Mouse (Mus musculus) heart, embryonic 16.5 days (tissue): Measurements from ENCODE around the gene 1110059E24Rik. TPM values are rescaled to one million over a fixed set of nuclear protein-coding genes. Genes with fewer than 3 reads are reported as not detected.

Experiments used
- ATAC-seq: fragments of 200-750 bp; cut with Nextera tagmentation; replicated peaks from 2 replicates; pipeline ENCODE4 v1.8.0; 2017; ENCODE audit warnings: moderate number of reproducible peaks; ENCODE audit not compliant: insufficient read depth, low FRiP score; ENCODE audit errors: extremely low read depth
- H3K27ac ChIP-seq: fragments of 300-500 bp; sonication (generic); 2 replicates; pipeline ENCODE4 v1.5.1; 2014; ENCODE audit warnings: mild to moderate bottlenecking, low read length, control low read depth, moderate library complexity
- H3K27me3 ChIP-seq: fragments of 300-500 bp; sonication (generic); 2 replicates; pipeline ENCODE4 v1.6.1; 2014; ENCODE audit warnings: low read length, mixed read lengths; ENCODE audit not compliant: control insufficient read depth, insufficient read depth
- H3K36me3 ChIP-seq: fragments of 300-500 bp; sonication (generic); 2 replicates; pipeline ENCODE4 v1.6.1; 2014; ENCODE audit not compliant: control insufficient read depth, insufficient read depth
- H3K4me1 ChIP-seq: fragments of 300-500 bp; sonication (generic); 2 replicates; pipeline ENCODE4 v1.6.1; 2014; ENCODE audit warnings: low read length, mixed read lengths; ENCODE audit not compliant: control insufficient read depth, insufficient read depth
- H3K4me2 ChIP-seq: fragments of 300-500 bp; sonication (generic); 2 replicates; pipeline ENCODE4 v1.6.1; 2014; ENCODE audit warnings: low read depth, mild to moderate bottlenecking, control low read depth, low read length
- H3K4me3 ChIP-seq: fragments of 300-500 bp; sonication (generic); 2 replicates; pipeline ENCODE4 v1.5.1; 2014; ENCODE audit warnings: mild to moderate bottlenecking, control low read depth, low read length
- H3K9ac ChIP-seq: fragments of 300-500 bp; sonication (generic); 2 replicates; pipeline ENCODE4 v1.6.1; 2014; ENCODE audit warnings: low read length, control low read depth
- H3K9me3 ChIP-seq: fragments of 300-500 bp; sonication (generic); replicated peaks from 2 replicates; pipeline ENCODE4 v1.6.1; 2016; ENCODE audit warnings: low read length; ENCODE audit not compliant: control insufficient read depth
- WGBS: fragments of 180-500 bp; shearing (Covaris S2); extraction: QIAGEN DNeasy Blood & Tissue Kit; methylation state at CpG from one replicate; pipeline ENCODE4 v1.1.7; 2014; 5-methylcytosine and 5-hydroxymethylcytosine counted together
- polyA plus RNA-seq: library from polyadenylated mRNA; unstranded; fragments of >200 nt; fragmentation: Nextera tagmentation; extraction: Ambion mirVana; gene quantifications from 2 replicates; pipeline ENCODE4 v1.2.1, GENCODE M21; 2015

Gene 1110059E24Rik
- polyA plus RNA-seq, 1 experiment from 2014 or later: 43.0 TPM

DNA sequence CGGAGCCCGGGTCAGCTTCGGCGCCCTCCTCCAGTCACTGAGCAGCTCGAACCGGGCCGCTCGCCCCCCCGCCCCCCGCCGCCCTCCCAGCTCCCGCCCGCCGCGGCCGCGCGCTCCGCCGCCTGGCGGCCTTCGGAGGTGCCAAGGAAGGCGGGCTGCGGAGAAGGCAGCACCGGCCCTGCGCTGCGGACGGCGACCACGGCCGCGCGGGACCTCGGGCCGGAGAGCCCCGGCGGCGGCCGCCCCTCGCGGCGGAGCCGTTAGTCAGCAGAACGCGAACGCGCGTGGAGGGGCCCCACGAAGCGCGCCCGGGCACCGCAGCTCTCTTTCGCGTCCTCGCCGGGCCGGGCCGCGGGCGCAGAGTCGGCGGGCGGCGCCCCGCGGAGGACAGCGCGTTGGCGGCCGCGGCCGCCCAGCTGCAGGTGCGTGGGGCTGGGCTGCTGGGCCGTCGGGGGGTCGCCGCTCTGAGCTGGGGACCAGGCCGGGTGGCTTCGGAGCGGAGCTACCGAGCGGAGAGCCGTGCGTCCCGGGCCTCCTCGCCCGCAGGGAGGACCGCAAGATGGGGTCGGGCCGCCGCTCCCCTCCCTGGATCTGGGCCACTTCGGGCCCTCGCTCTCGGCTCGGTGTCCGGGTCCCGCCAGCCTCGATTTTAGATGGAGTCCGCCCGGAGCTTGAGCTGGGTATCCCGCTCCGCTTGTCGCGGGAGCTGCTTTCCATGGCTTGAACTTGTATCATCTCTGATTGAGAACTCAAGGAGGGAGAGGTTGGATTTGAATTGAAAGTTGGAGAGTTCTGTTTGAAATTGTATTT is 601 bp upstream of the 1110059E24Rik start, which contains the start of gene Abhd17b:
Gene Abhd17b, plus strand, starts transcription at position 14 of the 810 bp plus-strand sequence.
- WGBS: under 1% methylated on average over 68 of the region's 105 CpGs
- peak; percentile 33 for ATAC-seq
- H3K4me2 ChIP-seq: peak within 1 kb of the TSS; percentile 83
- H3K4me1 ChIP-seq: peaks cover 23% of the 10 kb centered on the region
- H3K9me3 ChIP-seq: no peaks in the 10 kb centered on the region
- peak within 1 kb of the TSS; percentile 85 for H3K9ac ChIP-seq
- no peaks in the 10 kb centered on the region for H3K36me3 ChIP-seq
- peak within 1 kb of the TSS; percentile 99 for H3K27ac ChIP-seq
- H3K4me3 ChIP-seq: peak within 1 kb of the TSS; percentile 72
- H3K27me3 ChIP-seq: no peaks in the 10 kb centered on the region

DNA sequence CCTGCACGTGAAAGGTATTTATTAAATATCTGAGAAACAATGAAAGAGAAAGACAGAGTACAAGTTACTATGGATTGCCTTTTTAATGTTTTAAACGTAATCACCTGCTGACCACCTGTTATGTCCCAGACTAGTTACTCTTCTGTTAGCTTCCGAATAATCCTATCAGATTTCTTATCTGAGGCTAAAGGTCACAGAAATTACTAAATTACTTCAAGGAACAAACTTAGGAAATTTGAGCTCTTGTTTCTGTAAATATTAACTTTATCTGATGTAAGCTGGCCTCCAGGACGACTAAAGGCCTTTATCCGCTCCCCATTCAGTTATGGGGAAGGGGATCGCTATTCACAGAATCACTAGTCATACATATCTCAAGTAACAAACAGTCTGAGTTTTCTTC is 1.1 kb downstream of the 1110059E24Rik start:
- Histone ChIP-seq H3K36me3 (no peaks in the 10 kb centered on the region), H3K27ac (no peak overlapping the region), H3K9ac (peak overlapping the region; percentile 85), H3K4me1 (peaks cover 28% of the 10 kb centered on the region), H3K4me2 (peak overlapping the region; percentile 83), H3K4me3 (peak overlapping the region; percentile 72), H3K27me3 (no peaks in the 10 kb centered on the region), H3K9me3 (no peaks in the 10 kb centered on the region)
- ATAC-seq: no peak
- 38% methylated on average over 6 of the region's 6 CpGs for WGBS

DNA sequence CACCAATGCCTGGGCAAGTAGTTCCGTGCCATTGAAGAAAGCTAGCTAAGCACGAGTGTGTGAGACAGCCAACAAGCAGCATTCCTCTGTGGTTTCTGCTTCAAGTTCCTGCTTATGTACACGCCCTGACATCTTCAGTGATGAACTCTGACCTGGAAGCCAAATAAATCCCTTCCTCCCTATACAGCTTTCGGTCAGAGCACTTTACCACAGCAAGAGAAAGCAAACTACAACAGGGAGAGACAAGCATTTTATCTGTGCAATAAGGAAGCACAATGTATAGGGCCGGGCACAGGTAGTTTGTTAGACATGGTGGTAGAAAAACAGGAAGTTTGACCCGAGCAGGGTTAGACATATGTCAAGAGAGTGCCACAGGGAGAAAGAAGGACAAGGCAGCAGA is 6.6 kb downstream of the 1110059E24Rik start:
- no peak overlapping the region for H3K4me3 ChIP-seq
- no peak for ATAC-seq
- no peaks in the 10 kb centered on the region for H3K27me3 ChIP-seq
- H3K4me1 ChIP-seq: peaks cover 6% of the 10 kb centered on the region
- 67% methylated on average over 6 of the region's 6 CpGs for WGBS
- no peak overlapping the region for H3K4me2 ChIP-seq
- H3K9ac ChIP-seq: no peak overlapping the region
- no peaks in the 10 kb centered on the region for H3K9me3 ChIP-seq
- no peak overlapping the region for H3K27ac ChIP-seq
- no peaks in the 10 kb centered on the region for H3K36me3 ChIP-seq

- H3K9ac ChIP-seq: no peak overlapping the region
- no peaks in the 10 kb centered on the region for H3K27me3 ChIP-seq
- no peak overlapping the region for H3K27ac ChIP-seq
- H3K36me3 ChIP-seq: no peaks in the 10 kb centered on the region
- no peaks in the 10 kb centered on the region for H3K9me3 ChIP-seq
- WGBS: 71% methylated on average over 4 of the region's 4 CpGs
- no peak for ATAC-seq
- H3K4me3 ChIP-seq: no peak overlapping the region
- 0 out of 2 replicates have a peak, but pooled peaks cover 5% of the 10 kb centered on the region for H3K4me1 ChIP-seq
- H3K4me2 ChIP-seq: no peak overlapping the region
These were observed 7.5 kb downstream of the 1110059E24Rik start for GRCm38 (mm10) chr19:21645301-21645700.

DNA sequence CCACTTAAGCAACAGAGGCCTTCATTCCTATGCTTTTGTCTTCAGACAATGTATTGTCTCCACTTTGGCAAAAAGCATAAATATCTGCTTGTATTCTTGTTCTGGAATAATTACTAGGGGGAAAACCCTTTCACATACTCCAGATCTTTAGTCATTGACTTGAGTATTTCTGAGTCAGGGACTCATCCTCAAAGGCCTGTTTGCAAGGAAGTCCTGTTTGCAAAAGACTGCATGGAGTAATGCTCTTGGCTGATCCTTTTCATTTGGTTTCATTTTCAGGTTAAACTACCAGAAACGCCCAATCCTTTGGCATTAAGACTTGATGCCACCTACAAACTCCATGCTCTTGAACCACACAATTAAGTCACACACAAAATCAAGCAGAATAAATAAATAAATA is 8.8 kb downstream of the 1110059E24Rik start:
- 79% methylated on average over 1 of the region's 1 CpGs for WGBS
- Histone ChIP-seq H3K4me1 (0 out of 2 replicates have a peak, but pooled peaks cover 5% of the 10 kb centered on the region), H3K27ac (no peak overlapping the region), H3K4me2 (no peak overlapping the region), H3K9me3 (no peaks in the 10 kb centered on the region), H3K36me3 (no peaks in the 10 kb centered on the region), H3K9ac (no peak overlapping the region), H3K4me3 (no peak overlapping the region), H3K27me3 (no peaks in the 10 kb centered on the region)
- ATAC-seq: no peak

- no peak overlapping the region for H3K4me2 ChIP-seq
- no peaks in the 10 kb centered on the region for H3K27me3 ChIP-seq
- no peaks in the 10 kb centered on the region for H3K9me3 ChIP-seq
- H3K4me3 ChIP-seq: no peak overlapping the region
- no peak overlapping the region for H3K9ac ChIP-seq
- 72% methylated on average over 7 of the region's 7 CpGs for WGBS
- ATAC-seq: no peak
- no peaks in the 10 kb centered on the region for H3K36me3 ChIP-seq
- no peaks in the 10 kb centered on the region for H3K4me1 ChIP-seq
- no peak overlapping the region for H3K27ac ChIP-seq
These were observed 15.1 kb downstream of the 1110059E24Rik start for GRCm38 (mm10) chr19:21637672-21638071.

DNA sequence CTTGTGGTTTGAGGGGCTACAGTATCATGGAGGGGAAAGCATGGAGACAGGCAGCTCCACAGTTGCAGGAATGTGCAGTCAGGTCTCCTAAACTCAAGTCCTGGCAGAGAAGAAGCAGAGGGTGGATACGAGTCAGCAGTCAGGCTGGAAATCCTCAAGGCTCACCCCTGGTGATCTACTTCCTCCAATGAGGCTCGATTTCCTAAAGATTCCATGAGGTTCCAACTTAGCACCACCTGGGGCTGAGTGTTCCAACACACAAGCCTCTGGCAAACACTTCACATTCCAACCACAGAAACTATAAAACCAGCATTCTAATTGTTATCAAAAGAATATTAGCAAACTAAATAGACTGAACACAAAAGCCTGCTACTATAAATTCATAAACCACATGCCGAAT is 15.9 kb downstream of the 1110059E24Rik start:
- WGBS: 75% methylated on average over 3 of the region's 3 CpGs
- Histone ChIP-seq H3K27ac (no peak overlapping the region), H3K4me2 (no peak overlapping the region), H3K4me3 (no peak overlapping the region), H3K36me3 (no peaks in the 10 kb centered on the region), H3K9me3 (no peaks in the 10 kb centered on the region), H3K9ac (no peak overlapping the region), H3K4me1 (no peaks in the 10 kb centered on the region), H3K27me3 (no peaks in the 10 kb centered on the region)
- ATAC-seq: no peak

GRCm38 (mm10) chr19:21635406-21635805 is 17.4 kb downstream of the 1110059E24Rik start:
- H3K27me3 ChIP-seq: no peaks in the 10 kb centered on the region
- H3K27ac ChIP-seq: no peak overlapping the region
- H3K4me3 ChIP-seq: no peak overlapping the region
- no peak for ATAC-seq
- H3K4me1 ChIP-seq: peaks cover 6% of the 10 kb centered on the region; the same call in 1 of the 2 replicates
- H3K36me3 ChIP-seq: no peaks in the 10 kb centered on the region
- no peak overlapping the region for H3K4me2 ChIP-seq
- H3K9me3 ChIP-seq: no peaks in the 10 kb centered on the region
- H3K9ac ChIP-seq: no peak overlapping the region
- 86% methylated on average over 2 of the region's 2 CpGs for WGBS

DNA sequence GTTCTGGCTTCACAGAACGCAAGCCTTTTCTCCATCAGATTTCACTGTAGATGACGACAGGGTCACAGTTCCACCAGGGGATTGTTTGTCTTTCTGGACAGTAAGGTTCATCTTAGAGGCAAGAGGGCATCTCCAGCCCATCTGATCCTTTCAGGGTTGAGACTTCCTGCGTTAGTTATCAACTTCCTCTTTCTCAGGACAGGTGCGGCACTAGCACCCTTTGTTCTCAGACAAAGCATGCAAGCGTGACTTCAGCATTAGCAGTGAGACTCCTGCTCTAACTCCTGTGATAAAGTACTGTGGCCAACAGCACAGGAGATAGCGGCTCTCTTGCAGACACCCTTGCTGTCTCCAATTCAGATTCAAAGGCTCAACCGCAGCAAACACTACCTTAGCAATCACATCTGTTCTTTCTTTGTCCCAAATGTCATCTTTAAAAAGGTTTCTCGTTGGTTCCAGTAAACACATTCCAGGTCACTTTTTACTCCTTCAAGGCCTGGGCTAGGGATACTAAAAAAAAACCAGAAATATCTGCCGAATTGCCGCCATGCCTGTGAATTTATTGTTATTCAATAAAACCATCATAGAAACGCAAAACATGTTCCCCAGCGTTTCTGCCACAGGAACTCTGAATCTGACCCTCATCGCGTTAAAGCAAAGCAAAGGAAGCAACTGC is 22.0 kb downstream of the 1110059E24Rik start:
- H3K36me3 ChIP-seq: no peaks in the 10 kb centered on the region
- no peak overlapping the region; the same call in 1 of the 2 replicates for H3K9ac ChIP-seq
- no peak overlapping the region for H3K4me3 ChIP-seq
- peaks cover 7% of the 10 kb centered on the region; the same call in 1 of the 2 replicates for H3K4me1 ChIP-seq
- WGBS: 47% methylated on average over 14 of the region's 14 CpGs
- no peak for ATAC-seq
- H3K27me3 ChIP-seq: no peaks in the 10 kb centered on the region
- H3K9me3 ChIP-seq: no peaks in the 10 kb centered on the region
- H3K4me2 ChIP-seq: no peak overlapping the region
- 0 out of 2 replicates have a peak overlapping the region, but pooled peaks have one; percentile 4 for H3K27ac ChIP-seq
